Mouse (Mus musculus): ENCODE measurements at regions not wholly inside any gene's neighbourhood (a gene's known extent, or its start where the extent isn't known, plus 50 kb on each side); places are given as distances from the start of the nearest gene placed in this dataset.

DNA sequence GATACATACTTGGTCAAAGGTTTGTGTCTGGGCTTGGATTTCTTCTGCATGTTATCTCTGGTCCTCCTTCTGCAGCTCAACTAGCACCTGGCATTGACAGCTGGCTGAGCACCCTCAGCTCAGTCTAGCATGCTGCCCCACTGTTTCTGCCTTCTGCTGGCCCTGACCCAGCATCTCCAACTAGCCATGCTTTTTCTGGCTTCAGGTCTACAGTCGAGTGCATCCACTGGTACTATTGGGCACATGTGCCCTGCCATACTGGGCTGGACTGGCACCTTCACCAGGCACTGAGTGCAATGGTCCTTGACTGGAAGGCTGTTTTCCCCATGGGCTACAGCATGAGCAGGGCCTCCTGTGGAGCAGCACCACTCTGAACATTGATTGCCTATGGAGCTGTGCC, 386.6 kb upstream of the Ppp6c start:
- TF ChIP-seq CTCF (IDR thresholded peaks at IDR 0.05), result no peak
- no peak for TF ChIP-seq EP300 (IDR thresholded peaks at IDR 0.05)
